Mouse (Mus musculus): Measurements from ENCODE around the gene Prkcb.

The Prkcb gene

GRCm38 (mm10) chr7:122290165-122290564 lies 1.6 kb downstream of the Prkcb start:
- no peak for DNase-seq (ENCODE audit: low spot score)

- no peak for DNase-seq (ENCODE audit: low spot score)
These were observed 2.2 kb downstream of the Prkcb start for GRCm38 (mm10) chr7:122290771-122291170.

GRCm38 (mm10) chr7:122292151-122292550 lies 3.6 kb downstream of the Prkcb start:
- no peak for DNase-seq (ENCODE audit: low spot score)

GRCm38 (mm10) chr7:122294111-122294510 lies 5.6 kb downstream of the Prkcb start:
- DNase-seq (ENCODE audit: low spot score), result no peak

- DNase-seq (ENCODE audit: low spot score), result no peak
These were observed 6.8 kb downstream of the Prkcb start for GRCm38 (mm10) chr7:122295363-122295762.

GRCm38 (mm10) chr7:122296331-122296730 lies 7.8 kb downstream of the Prkcb start:
- no peak for DNase-seq (ENCODE audit: low spot score)

- no peak for DNase-seq (ENCODE audit: low spot score)
These were observed 8.3 kb downstream of the Prkcb start for GRCm38 (mm10) chr7:122296805-122297204.

- DNase-seq (ENCODE audit: low spot score), result no peak
These were observed 9.1 kb downstream of the Prkcb start for GRCm38 (mm10) chr7:122297627-122298026.

- DNase-seq (ENCODE audit: low spot score), result no peak
These were observed 10.2 kb downstream of the Prkcb start for GRCm38 (mm10) chr7:122298715-122299114.

- DNase-seq (ENCODE audit: low spot score), result no peak
These were observed 12.0 kb downstream of the Prkcb start for GRCm38 (mm10) chr7:122300538-122300937.

- no peak for DNase-seq (ENCODE audit: low spot score)
These were observed 14.0 kb downstream of the Prkcb start for GRCm38 (mm10) chr7:122302538-122302937.

GRCm38 (mm10) chr7:122303988-122304387 lies 15.4 kb downstream of the Prkcb start:
- no peak for DNase-seq (ENCODE audit: low spot score)

GRCm38 (mm10) chr7:122304521-122304920 lies 16.0 kb downstream of the Prkcb start:
- no peak for DNase-seq (ENCODE audit: low spot score)

- DNase-seq (ENCODE audit: low spot score), result no peak
These were observed 18.7 kb downstream of the Prkcb start for GRCm38 (mm10) chr7:122307241-122307640.

- DNase-seq (ENCODE audit: low spot score), result no peak
These were observed 20.1 kb downstream of the Prkcb start for GRCm38 (mm10) chr7:122308661-122309060.

GRCm38 (mm10) chr7:122309909-122310725 lies 21.6 kb downstream of the Prkcb start:
- no peak for DNase-seq (ENCODE audit: low spot score)

- DNase-seq (ENCODE audit: low spot score), result no peak
These were observed 22.1 kb downstream of the Prkcb start for GRCm38 (mm10) chr7:122310726-122311018.

GRCm38 (mm10) chr7:122313690-122314477 lies 25.3 kb downstream of the Prkcb start:
- no peak for DNase-seq (ENCODE audit: low spot score)

- DNase-seq (ENCODE audit: low spot score), result no peak
These were observed 27.3 kb downstream of the Prkcb start for GRCm38 (mm10) chr7:122315720-122316331.

GRCm38 (mm10) chr7:122316681-122317080 lies 28.1 kb downstream of the Prkcb start:
- DNase-seq (ENCODE audit: low spot score), result no peak

GRCm38 (mm10) chr7:122317485-122317884 lies 28.9 kb downstream of the Prkcb start:
- DNase-seq (ENCODE audit: low spot score), result no peak

GRCm38 (mm10) chr7:122319566-122319965 lies 31.0 kb downstream of the Prkcb start:
- DNase-seq (ENCODE audit: low spot score), result no peak

Measured in embryo, embryonic 10 days (tissue).